In the genomic region with DNA sequence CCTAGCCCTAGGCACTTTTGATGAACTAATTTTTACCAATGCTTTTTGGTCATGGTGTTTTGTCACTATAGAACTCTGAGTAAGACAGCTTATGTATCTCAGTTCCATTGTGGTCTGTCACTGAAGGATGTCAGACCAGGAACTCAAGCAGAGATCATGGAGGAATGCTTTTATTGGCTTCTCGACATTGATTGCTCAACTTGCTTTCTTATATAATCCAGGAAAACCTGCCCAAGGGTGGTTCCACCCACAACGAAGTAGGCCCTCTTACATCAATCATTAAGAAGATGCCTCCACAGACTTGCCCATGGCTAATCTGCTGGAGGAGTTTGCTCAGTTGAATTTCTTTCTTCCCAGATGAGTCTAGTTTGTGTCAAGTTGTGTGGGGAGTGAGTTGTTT, we compare ENCODE assay signal across 20 mouse cellular contexts.
"Had no signal": no experiment of that assay in that cellular context is flagged by ENCODE, and none has a peak within 500 bp of the region (broad histone marks: within the 10 kb centered on the region; RNA-seq: fewer than 3 reads in every experiment).

No protein-coding gene starts in this region.

- DNase-seq: heart, postnatal 10 days; heart, postnatal 14 days; heart, postnatal 36 days; heart, postnatal 4 days; kidney, adult 11 months; kidney, adult 18-20 months; kidney, adult 2 months; kidney, adult 8-10 months; kidney, postnatal 10 days; kidney, postnatal 14 days; kidney, postnatal 25 days; kidney, postnatal 36 days; kidney, postnatal 4 days; layer of hippocampus, postnatal 36 days had no signal

- ATAC-seq: hindbrain, embryonic 16.5 days; hindbrain, postnatal 0 days; inflammation-experienced regulatory T-cells, adult 6 months; intestine, embryonic 15.5 days; intestine, embryonic 16.5 days; intestine, postnatal 0 days had no signal
